Mouse (Mus musculus): ENCODE data around the gene Gm21915. TPM values are rescaled to one million over a fixed set of nuclear protein-coding genes. Genes with fewer than 3 reads are reported as not detected.

Gene Gm21915
- total and polyA plus RNA-seq, 3 experiments: 0.66 TPM; not detected in 2

- H3K4me3 ChIP-seq (ENCODE audit: low read depth, low read length): no peak overlapping the region
- H3K9me3 ChIP-seq (replicated peaks): no peaks in the 10 kb centered on the region
- ATAC-seq (ENCODE audit: extremely low read depth, insufficient number of reproducible peaks, low FRiP score, poor library complexity, severe bottlenecking) (no peak), DNase-seq (ENCODE audit: low spot score) (no peak)
- TF ChIP-seq CTCF (IDR thresholded peaks at IDR 0.05; ENCODE audit: low read depth, low read length) (no peak), GATA1 (IDR thresholded peaks at IDR 0.05; ENCODE audit: borderline replicate concordance, low read length) (no peak), TAL1 (conservative IDR thresholded peaks at IDR 0.05; ENCODE audit: low read depth, low read length) (no peak), POLR2AphosphoS5 (IDR thresholded peaks at IDR 0.05; ENCODE audit: insufficient replicate concordance, low read depth, low read length) (no peak), GATA2 (IDR thresholded peaks at IDR 0.05; ENCODE audit: borderline replicate concordance, low read depth, low read length) (no peak)
- H3K36me3 ChIP-seq (replicated peaks): no peaks in the 10 kb centered on the region
- peaks cover 6% of the 10 kb centered on the region; the same call in 1 of the 2 replicates for H3K27me3 ChIP-seq (ENCODE audit: insufficient read depth, low read length)
- H3K4me1 ChIP-seq (ENCODE audit: insufficient read depth, low read depth, low read length): no peaks in the 10 kb centered on the region
These were observed 47.4 kb downstream of the Gm21915 start for GRCm38 (mm10) chr9:40717875-40718185.

Other genes with a start within 250 kb of the Gm21915 start
- 0.73 and 1.3 TPM in 2 replicates for gene Gramd1b, start 139.2 kb upstream of the Gm21915 start, total RNA-seq (2014; fragmentation: Nextera tagmentation)
- 1.6 and 2.1 TPM in 2 replicates for gene Gramd1b, start 139.2 kb upstream of the Gm21915 start, total RNA-seq (2017)
- gene Gramd1b, start 139.2 kb upstream of the Gm21915 start, polyA plus RNA-seq (2012): not detected in 2 replicates
- gene Clmp, start 15.3 kb downstream of the Gm21915 start, total RNA-seq (2014; fragmentation: Nextera tagmentation): not detected in 2 replicates
- 0.05 and 0.12 TPM in 2 replicates for gene Clmp, start 15.3 kb downstream of the Gm21915 start, total RNA-seq (2017)
- not detected in 2 replicates for gene Clmp, start 15.3 kb downstream of the Gm21915 start, polyA plus RNA-seq (2012)
- 1,343 and 1,357 TPM in 2 replicates for gene Hspa8, start 130.4 kb downstream of the Gm21915 start, total RNA-seq (2014; fragmentation: Nextera tagmentation)
- 3,642 and 4,293 TPM in 2 replicates for gene Hspa8, start 130.4 kb downstream of the Gm21915 start, total RNA-seq (2017)
- gene Hspa8, start 130.4 kb downstream of the Gm21915 start, polyA plus RNA-seq (2012): 380 and 483 TPM in 2 replicates
- gene Bsx, start 203.5 kb downstream of the Gm21915 start, total RNA-seq (2014; fragmentation: Nextera tagmentation): not detected in 2 replicates
- not detected in 2 replicates for gene Bsx, start 203.5 kb downstream of the Gm21915 start, total RNA-seq (2017)
- not detected in 2 replicates for gene Bsx, start 203.5 kb downstream of the Gm21915 start, polyA plus RNA-seq (2012)

All from G1E (cell line).